Mouse (Mus musculus) left cerebral cortex, adult 9 months (tissue): ENCODE data around the gene Cmpk2.
A peak's percentile ranks its signal among the peaks of the same experiment; 100 is the strongest.
"Not testable (repeated sequence)": the region's sequence is repeated elsewhere in the genome, so short reads cannot be mapped to it uniquely, and the experiment has no call there.

Experiments used
- DNase-seq, 2 experiments: peaks; one replicate each; pipeline ENCODE4 v3.0.0; 2022; ENCODE audit warnings: low spot score in 2 of 2

The Cmpk2 gene

GRCm38 (mm10) chr12:26469098-26470041 is at the start of gene Cmpk2:
TSS of gene Cmpk2 (plus strand) at chr12:26469204.
- DNase-seq = peak; percentile 78 to 91

- DNase-seq = peak in 1 of 2 experiments; percentile 23
Measured at GRCm38 (mm10) chr12:26424841-26425240, 44.2 kb upstream of the Cmpk2 start.

GRCm38 (mm10) chr12:26428771-26429170 is 40.2 kb upstream of the Cmpk2 start:
- not testable (repeated sequence) for DNase-seq

- no peak for DNase-seq
Measured at GRCm38 (mm10) chr12:26436334-26436733, 32.7 kb upstream of the Cmpk2 start.

GRCm38 (mm10) chr12:26437950-26438349 is 31.1 kb upstream of the Cmpk2 start:
- no peak for DNase-seq

- no peak for DNase-seq
Measured at GRCm38 (mm10) chr12:26439366-26439765, 29.6 kb upstream of the Cmpk2 start.

- DNase-seq = peak in 1 of 2 experiments; percentile 78
Measured at GRCm38 (mm10) chr12:26444054-26444453, 24.9 kb upstream of the Cmpk2 start.

- no peak for DNase-seq
Measured at GRCm38 (mm10) chr12:26444511-26444910, 24.5 kb upstream of the Cmpk2 start.

- no peak for DNase-seq
Measured at GRCm38 (mm10) chr12:26446377-26447045, 22.5 kb upstream of the Cmpk2 start.

GRCm38 (mm10) chr12:26449483-26449882 is 19.5 kb upstream of the Cmpk2 start:
- DNase-seq = no peak

- DNase-seq = no peak
Measured at GRCm38 (mm10) chr12:26451150-26451549, 17.9 kb upstream of the Cmpk2 start.

- no peak for DNase-seq
Measured at GRCm38 (mm10) chr12:26452951-26453350, 16.1 kb upstream of the Cmpk2 start.

- DNase-seq = no peak
Measured at GRCm38 (mm10) chr12:26454682-26455081, 14.3 kb upstream of the Cmpk2 start.

GRCm38 (mm10) chr12:26456028-26456698 is 12.8 kb upstream of the Cmpk2 start, which contains the start of gene Rsad2:
TSS of gene Rsad2 (minus strand) at chr12:26456452.
- DNase-seq = peak in 1 of 2 experiments; percentile 26

GRCm38 (mm10) chr12:26460091-26460490 is 8.9 kb upstream of the Cmpk2 start:
- no peak for DNase-seq

- DNase-seq = no peak
Measured at GRCm38 (mm10) chr12:26465600-26465999, 3.4 kb upstream of the Cmpk2 start.

GRCm38 (mm10) chr12:26470042-26470409 is 1.0 kb downstream of the Cmpk2 start:
- DNase-seq = no peak

GRCm38 (mm10) chr12:26471376-26471775 is 2.4 kb downstream of the Cmpk2 start:
- no peak for DNase-seq

GRCm38 (mm10) chr12:26472770-26473481 is 3.9 kb downstream of the Cmpk2 start:
- no peak for DNase-seq

GRCm38 (mm10) chr12:26473746-26474145 is 4.7 kb downstream of the Cmpk2 start:
- no peak for DNase-seq

GRCm38 (mm10) chr12:26477198-26477597 is 8.2 kb downstream of the Cmpk2 start:
- DNase-seq = no peak
